Mouse (Mus musculus): ENCODE measurements at regions not wholly inside any gene's neighbourhood (a gene's known extent, or its start where the extent isn't known, plus 50 kb on each side); places are given as distances from the start of the nearest gene placed in this dataset.

GRCm38 (mm10) chr15:63006471-63007228 is 838.3 kb downstream of the Gsdmc2 start:
- Histone ChIP-seq H3K4me1 (ENCODE audit: control insufficient read depth, insufficient read depth, low read length) (no peaks in the 10 kb centered on the region), H3K9me3 (ENCODE audit: control insufficient read depth, low read depth, low read length) (no peaks in the 10 kb centered on the region), H3K27me3 (ENCODE audit: control insufficient read depth, insufficient read depth, low read length) (no peaks in the 10 kb centered on the region), H3K9ac (replicated peaks; ENCODE audit: low read depth, low read length) (no peak overlapping the region), H3K27ac (ENCODE audit: low read length) (no peak overlapping the region), H3K36me3 (ENCODE audit: control insufficient read depth, insufficient read depth, low read length) (no peaks in the 10 kb centered on the region), H3K4me3 (ENCODE audit: low read depth, low read length) (no peak overlapping the region), H3K4me2 (replicated peaks; ENCODE audit: low read depth, low read length) (no peak overlapping the region)
- ATAC-seq (ENCODE audit: insufficient number of reproducible peaks, insufficient read depth, low FRiP score, low read depth), result no peak
- WGBS, result 75% methylated on average over 14 of the region's 14 CpGs

GRCm38 (mm10) chr15:62994691-62995090 is 850.3 kb downstream of the Gsdmc2 start:
- Histone ChIP-seq H3K4me3 (ENCODE audit: low read depth, low read length) (no peak overlapping the region), H3K36me3 (ENCODE audit: control insufficient read depth, insufficient read depth, low read length) (no peaks in the 10 kb centered on the region), H3K9me3 (ENCODE audit: control insufficient read depth, low read depth, low read length) (no peaks in the 10 kb centered on the region), H3K9ac (replicated peaks; ENCODE audit: low read depth, low read length) (no peak overlapping the region), H3K27me3 (ENCODE audit: control insufficient read depth, insufficient read depth, low read length) (no peaks in the 10 kb centered on the region), H3K4me1 (ENCODE audit: control insufficient read depth, insufficient read depth, low read length) (no peaks in the 10 kb centered on the region), H3K4me2 (replicated peaks; ENCODE audit: low read depth, low read length) (no peak overlapping the region), H3K27ac (ENCODE audit: low read length) (no peak overlapping the region)
- ATAC-seq (ENCODE audit: insufficient number of reproducible peaks, insufficient read depth, low FRiP score, low read depth), result no peak
- WGBS, result 77% methylated on average over 2 of the region's 2 CpGs

- WGBS, result 68% methylated on average over 4 of the region's 4 CpGs
- H3K9me3 ChIP-seq (ENCODE audit: control insufficient read depth, low read depth, low read length), result no peaks in the 10 kb centered on the region
- no peaks in the 10 kb centered on the region for H3K4me1 ChIP-seq (ENCODE audit: control insufficient read depth, insufficient read depth, low read length)
- no peak for ATAC-seq (ENCODE audit: insufficient number of reproducible peaks, insufficient read depth, low FRiP score, low read depth)
- H3K4me2 ChIP-seq (replicated peaks; ENCODE audit: low read depth, low read length), result no peak overlapping the region
- no peak overlapping the region for H3K27ac ChIP-seq (ENCODE audit: low read length)
- H3K36me3 ChIP-seq (ENCODE audit: control insufficient read depth, insufficient read depth, low read length), result no peaks in the 10 kb centered on the region
- H3K27me3 ChIP-seq (ENCODE audit: control insufficient read depth, insufficient read depth, low read length), result no peaks in the 10 kb centered on the region
- no peak overlapping the region for H3K9ac ChIP-seq (replicated peaks; ENCODE audit: low read depth, low read length)
- no peak overlapping the region for H3K4me3 ChIP-seq (ENCODE audit: low read depth, low read length)
Observed at GRCm38 (mm10) chr15:62986871-62987270, 858.1 kb downstream of the Gsdmc2 start.

GRCm38 (mm10) chr15:62986147-62986546 is 858.8 kb downstream of the Gsdmc2 start:
- H3K9ac ChIP-seq (replicated peaks; ENCODE audit: low read depth, low read length), result no peak overlapping the region
- H3K4me1 ChIP-seq (ENCODE audit: control insufficient read depth, insufficient read depth, low read length), result no peaks in the 10 kb centered on the region
- no peaks in the 10 kb centered on the region for H3K36me3 ChIP-seq (ENCODE audit: control insufficient read depth, insufficient read depth, low read length)
- H3K4me3 ChIP-seq (ENCODE audit: low read depth, low read length), result no peak overlapping the region
- H3K27me3 ChIP-seq (ENCODE audit: control insufficient read depth, insufficient read depth, low read length), result no peaks in the 10 kb centered on the region
- no peak overlapping the region for H3K4me2 ChIP-seq (replicated peaks; ENCODE audit: low read depth, low read length)
- no peaks in the 10 kb centered on the region for H3K9me3 ChIP-seq (ENCODE audit: control insufficient read depth, low read depth, low read length)
- no peak overlapping the region for H3K27ac ChIP-seq (ENCODE audit: low read length)
- no peak for ATAC-seq (ENCODE audit: insufficient number of reproducible peaks, insufficient read depth, low FRiP score, low read depth)
- whole genome bisulfite sequencing, result 55% methylated on average over 7 of the region's 7 CpGs

GRCm38 (mm10) chr15:62970566-62970965 is 874.4 kb downstream of the Gsdmc2 start:
- H3K9ac ChIP-seq (replicated peaks; ENCODE audit: low read depth, low read length), result no peak overlapping the region
- no peak overlapping the region for H3K4me3 ChIP-seq (ENCODE audit: low read depth, low read length)
- 83% methylated on average over 2 of the region's 2 CpGs for WGBS
- no peaks in the 10 kb centered on the region for H3K36me3 ChIP-seq (ENCODE audit: control insufficient read depth, insufficient read depth, low read length)
- ATAC-seq (ENCODE audit: insufficient number of reproducible peaks, insufficient read depth, low FRiP score, low read depth), result no peak
- H3K9me3 ChIP-seq (ENCODE audit: control insufficient read depth, low read depth, low read length), result no peaks in the 10 kb centered on the region
- H3K27ac ChIP-seq (ENCODE audit: low read length), result no peak overlapping the region
- H3K4me1 ChIP-seq (ENCODE audit: control insufficient read depth, insufficient read depth, low read length), result no peaks in the 10 kb centered on the region
- no peak overlapping the region for H3K4me2 ChIP-seq (replicated peaks; ENCODE audit: low read depth, low read length)
- no peaks in the 10 kb centered on the region for H3K27me3 ChIP-seq (ENCODE audit: control insufficient read depth, insufficient read depth, low read length)

GRCm38 (mm10) chr15:62962681-62963080 is 882.3 kb downstream of the Gsdmc2 start:
- H3K9ac ChIP-seq (replicated peaks; ENCODE audit: low read depth, low read length), result no peak overlapping the region
- no peaks in the 10 kb centered on the region for H3K27me3 ChIP-seq (ENCODE audit: control insufficient read depth, insufficient read depth, low read length)
- H3K4me3 ChIP-seq (ENCODE audit: low read depth, low read length), result no peak overlapping the region
- H3K9me3 ChIP-seq (ENCODE audit: control insufficient read depth, low read depth, low read length), result no peaks in the 10 kb centered on the region
- no peak overlapping the region for H3K4me2 ChIP-seq (replicated peaks; ENCODE audit: low read depth, low read length)
- no peaks in the 10 kb centered on the region for H3K4me1 ChIP-seq (ENCODE audit: control insufficient read depth, insufficient read depth, low read length)
- no peak overlapping the region; the same call in 1 of the 2 replicates for H3K27ac ChIP-seq (ENCODE audit: low read length)
- H3K36me3 ChIP-seq (ENCODE audit: control insufficient read depth, insufficient read depth, low read length), result no peaks in the 10 kb centered on the region
- 38% methylated on average over 5 of the region's 5 CpGs for WGBS
- ATAC-seq (ENCODE audit: insufficient number of reproducible peaks, insufficient read depth, low FRiP score, low read depth), result no peak

GRCm38 (mm10) chr15:62960623-62961022 is 884.4 kb downstream of the Gsdmc2 start:
- no peak overlapping the region for H3K27ac ChIP-seq (ENCODE audit: low read length)
- H3K4me2 ChIP-seq (replicated peaks; ENCODE audit: low read depth, low read length), result no peak overlapping the region
- H3K9ac ChIP-seq (replicated peaks; ENCODE audit: low read depth, low read length), result no peak overlapping the region
- WGBS, result 83% methylated on average over 1 of the region's 1 CpGs
- ATAC-seq (ENCODE audit: insufficient number of reproducible peaks, insufficient read depth, low FRiP score, low read depth), result no peak
- no peaks in the 10 kb centered on the region for H3K27me3 ChIP-seq (ENCODE audit: control insufficient read depth, insufficient read depth, low read length)
- H3K36me3 ChIP-seq (ENCODE audit: control insufficient read depth, insufficient read depth, low read length), result no peaks in the 10 kb centered on the region
- H3K4me1 ChIP-seq (ENCODE audit: control insufficient read depth, insufficient read depth, low read length), result no peaks in the 10 kb centered on the region
- no peaks in the 10 kb centered on the region for H3K9me3 ChIP-seq (ENCODE audit: control insufficient read depth, low read depth, low read length)
- no peak overlapping the region for H3K4me3 ChIP-seq (ENCODE audit: low read depth, low read length)

- WGBS, result 94% methylated on average over 2 of the region's 2 CpGs
- no peak for ATAC-seq (ENCODE audit: insufficient number of reproducible peaks, insufficient read depth, low FRiP score, low read depth)
- H3K4me2 ChIP-seq (replicated peaks; ENCODE audit: low read depth, low read length), result no peak overlapping the region
- no peaks in the 10 kb centered on the region for H3K36me3 ChIP-seq (ENCODE audit: control insufficient read depth, insufficient read depth, low read length)
- H3K9ac ChIP-seq (replicated peaks; ENCODE audit: low read depth, low read length), result no peak overlapping the region
- H3K4me1 ChIP-seq (ENCODE audit: control insufficient read depth, insufficient read depth, low read length), result 0 out of 2 replicates have a peak, but pooled peaks cover 2% of the 10 kb centered on the region
- H3K27ac ChIP-seq (ENCODE audit: low read length), result no peak overlapping the region
- no peaks in the 10 kb centered on the region for H3K9me3 ChIP-seq (ENCODE audit: control insufficient read depth, low read depth, low read length)
- H3K4me3 ChIP-seq (ENCODE audit: low read depth, low read length), result no peak overlapping the region
- H3K27me3 ChIP-seq (ENCODE audit: control insufficient read depth, insufficient read depth, low read length), result no peaks in the 10 kb centered on the region
Observed at GRCm38 (mm10) chr15:62958506-62959330, 886.3 kb downstream of the Gsdmc2 start.
